Mouse (Mus musculus) hindbrain, postnatal 0 days (tissue): ENCODE data around the gene A030014E15Rik. TPM values are rescaled to one million over a fixed set of nuclear protein-coding genes. Genes with fewer than 3 reads are reported as not detected.
"Not testable (repeated sequence)": the region's sequence is repeated elsewhere in the genome, so short reads cannot be mapped to it uniquely, and the experiment has no call there.

Source experiments
- ATAC-seq: fragments of 200-750 bp; cut with Nextera tagmentation; 2 replicates; pipeline ENCODE4 v1.8.0; 2017; ENCODE audit warnings: mild to moderate bottlenecking, moderate TSS enrichment, moderate library complexity
- DNase-seq: peaks from one replicate; pipeline ENCODE4 v3.0.0-alpha.2; 2015; ENCODE audit warnings: low spot score
- H3K27ac ChIP-seq: fragments of 300-500 bp; sonication (generic); 2 replicates; pipeline ENCODE4 v1.5.1; 2014; ENCODE audit warnings: mild to moderate bottlenecking
- H3K27me3 ChIP-seq: fragments of 300-500 bp; sonication (generic); 2 replicates; pipeline ENCODE4 v1.6.1; 2014; ENCODE audit warnings: low read length, mixed read lengths; ENCODE audit not compliant: insufficient read depth
- H3K36me3 ChIP-seq: fragments of 300-500 bp; sonication (generic); 2 replicates; pipeline ENCODE4 v1.6.1; 2014; ENCODE audit warnings: low read length, mixed read lengths; ENCODE audit not compliant: insufficient read depth
- H3K4me1 ChIP-seq: fragments of 300-500 bp; sonication (generic); 2 replicates; pipeline ENCODE4 v1.6.1; 2014; ENCODE audit warnings: antibody characterized with exemption, low read length, mixed read lengths; ENCODE audit not compliant: insufficient read depth
- H3K4me2 ChIP-seq: fragments of 300-500 bp; sonication (generic); 2 replicates; pipeline ENCODE4 v1.6.1; 2014; ENCODE audit warnings: low read depth, mild to moderate bottlenecking, low read length, moderate library complexity, mixed read lengths
- H3K4me3 ChIP-seq: fragments of 300-500 bp; sonication (generic); 2 replicates; pipeline ENCODE4 v1.5.1; 2014; ENCODE audit warnings: low read length
- H3K9ac ChIP-seq: fragments of 300-500 bp; sonication (generic); replicated peaks from 2 replicates; pipeline ENCODE4 v1.6.1; 2014; ENCODE audit warnings: mild to moderate bottlenecking, low read length, moderate library complexity, mixed read lengths
- H3K9me3 ChIP-seq: fragments of 300-500 bp; sonication (generic); 2 replicates; pipeline ENCODE4 v1.6.1; 2016; ENCODE audit warnings: low read length, mixed read lengths
- CTCF ChIP-seq: IDR thresholded peaks from 2 replicates; pipeline ENCODE4 v1.5.1; 2016; ENCODE audit warnings: antibody characterized with exemption, control low read depth, low read depth
- WGBS: fragments of 180-500 bp; shearing (Covaris S2); extraction: QIAGEN DNeasy Blood & Tissue Kit; methylation state at CpG from one replicate; pipeline ENCODE4 v1.1.7; 2014; 5-methylcytosine and 5-hydroxymethylcytosine counted together
- polyA plus RNA-seq: library from polyadenylated mRNA; unstranded; fragments of >200 nt; fragmentation: Nextera tagmentation; extraction: Ambion mirVana; gene quantifications from 2 replicates; pipeline ENCODE4 v1.2.1, GENCODE M21; 2015
- total RNA-seq: library from RNA; depleted of rRNA; stranded (reverse); fragments of >200 nt; gene quantifications from 2 replicates; pipeline ENCODE4 v1.2.3, GENCODE M21; 2014

A030014E15Rik gene
- total and polyA plus RNA-seq, 2 experiments from 2014 or later, result not detected

GRCm38 (mm10) chr1:82913025-82913424 is 11.7 kb upstream of the A030014E15Rik start, which contains the start of gene A030005L19Rik:
A030005L19Rik (plus strand) TSS chr1:82913325.
- Histone ChIP-seq H3K27ac (no peak within 1 kb of the TSS), H3K9me3 (no peaks in the 10 kb centered on the region), H3K4me1 (no peaks in the 10 kb centered on the region), H3K36me3 (no peaks in the 10 kb centered on the region), H3K4me3 (no peak within 1 kb of the TSS), H3K27me3 (no peaks in the 10 kb centered on the region), H3K4me2 (no peak within 1 kb of the TSS), H3K9ac (no peak within 1 kb of the TSS)
- WGBS, result 92% methylated on average over 3 of the region's 3 CpGs
- DNase-seq (no peak), ATAC-seq (no peak)
- peak; percentile 14; the same call in 1 of the 2 replicates for TF ChIP-seq CTCF

GRCm38 (mm10) chr1:82913434-82913833 is 11.3 kb upstream of the A030014E15Rik start:
- not testable (repeated sequence) for H3K4me2 ChIP-seq, H3K9me3 ChIP-seq, H3K4me3 ChIP-seq, H3K4me1 ChIP-seq, ATAC-seq, H3K36me3 ChIP-seq, H3K27me3 ChIP-seq, DNase-seq, H3K9ac ChIP-seq, H3K27ac ChIP-seq
- 91% methylated on average over 5 of the region's 5 CpGs for WGBS

GRCm38 (mm10) chr1:82930558-82930957 is 5.8 kb downstream of the A030014E15Rik start:
- H3K27me3 ChIP-seq, H3K9ac ChIP-seq, H3K4me1 ChIP-seq, DNase-seq, H3K4me2 ChIP-seq, ATAC-seq, H3K27ac ChIP-seq, H3K9me3 ChIP-seq, H3K36me3 ChIP-seq, H3K4me3 ChIP-seq: not testable (repeated sequence)
- 94% methylated on average over 2 of the region's 3 CpGs for WGBS

GRCm38 (mm10) chr1:82931326-82931725 is 6.6 kb downstream of the A030014E15Rik start, which contains the start of gene Gm6217:
Gm6217 (minus strand) TSS chr1:82931399.
- not testable (repeated sequence) for ATAC-seq, DNase-seq, H3K27me3 ChIP-seq, H3K9ac ChIP-seq, H3K9me3 ChIP-seq, H3K27ac ChIP-seq, H3K4me1 ChIP-seq, H3K4me2 ChIP-seq, H3K36me3 ChIP-seq, H3K4me3 ChIP-seq
- WGBS, result no CpG with 5 or more reads among the region's 6 CpGs

- Histone ChIP-seq H3K9ac (no peak overlapping the region), H3K4me3 (no peak overlapping the region), H3K27ac (no peak overlapping the region), H3K9me3 (no peaks in the 10 kb centered on the region), H3K4me1 (no peaks in the 10 kb centered on the region), H3K27me3 (no peaks in the 10 kb centered on the region), H3K36me3 (no peaks in the 10 kb centered on the region), H3K4me2 (no peak overlapping the region)
- no peak for DNase-seq
- TF ChIP-seq CTCF, result no peak
- ATAC-seq, result no peak
- WGBS, result 97% methylated on average over 5 of the region's 5 CpGs
Observed at GRCm38 (mm10) chr1:82938666-82939065, 13.9 kb downstream of the A030014E15Rik start.

- H3K9me3 ChIP-seq, H3K4me1 ChIP-seq, H3K4me3 ChIP-seq, H3K27ac ChIP-seq, H3K36me3 ChIP-seq, H3K9ac ChIP-seq, DNase-seq, H3K27me3 ChIP-seq, H3K4me2 ChIP-seq, ATAC-seq: not testable (repeated sequence)
- WGBS, result 97% methylated on average over 2 of the region's 2 CpGs
Observed at GRCm38 (mm10) chr1:82942505-82942904, 17.8 kb downstream of the A030014E15Rik start.

- H3K27me3 ChIP-seq, DNase-seq, H3K4me2 ChIP-seq, H3K9me3 ChIP-seq, H3K9ac ChIP-seq, H3K4me1 ChIP-seq, H3K27ac ChIP-seq, ATAC-seq, H3K4me3 ChIP-seq, H3K36me3 ChIP-seq: not testable (repeated sequence)
- no CpG with 5 or more reads among the region's 6 CpGs for WGBS
Observed at GRCm38 (mm10) chr1:82943295-82943694, 18.6 kb downstream of the A030014E15Rik start, which contains the start of gene A030003K21Rik. A030003K21Rik (minus strand) TSS chr1:82943388.

GRCm38 (mm10) chr1:82946029-82946428 is 21.3 kb downstream of the A030014E15Rik start:
- 100% methylated on average over 2 of the region's 2 CpGs for WGBS
- H3K9me3 ChIP-seq, DNase-seq, H3K4me1 ChIP-seq, H3K4me2 ChIP-seq, ATAC-seq, H3K4me3 ChIP-seq, H3K27ac ChIP-seq, H3K27me3 ChIP-seq, H3K36me3 ChIP-seq, H3K9ac ChIP-seq: not testable (repeated sequence)
